Mouse (Mus musculus) ES-CJ7 (cell line): Measurements from ENCODE around the gene Prrxl1.

Source experiments
- DNase-seq: peaks from one replicate; pipeline ENCODE4 v3.0.0; 2011; ENCODE audit warnings: low read depth, low spot score

The Prrxl1 gene

DNA sequence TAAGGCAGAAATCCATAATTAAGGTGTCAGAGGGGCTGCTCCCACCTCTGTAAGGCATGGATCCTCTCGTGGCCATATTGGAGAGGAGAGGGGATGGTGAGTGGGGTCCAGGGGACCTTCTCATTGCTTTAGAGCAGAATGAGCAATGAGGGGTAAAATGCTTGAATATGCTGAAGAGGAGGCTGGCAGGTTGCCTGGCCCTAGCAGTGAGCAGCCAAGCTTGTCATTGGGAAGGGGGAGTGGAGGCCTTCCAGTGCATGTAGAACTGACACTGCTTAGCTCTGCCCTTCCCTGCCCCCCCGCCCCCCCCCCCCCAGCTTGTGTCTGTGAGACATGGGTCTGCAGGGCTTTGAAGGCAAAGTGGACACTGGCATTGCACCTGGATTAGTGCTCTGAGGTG lies 28.1 kb downstream of the Prrxl1 start:
- DNase-seq, result no peak

DNA sequence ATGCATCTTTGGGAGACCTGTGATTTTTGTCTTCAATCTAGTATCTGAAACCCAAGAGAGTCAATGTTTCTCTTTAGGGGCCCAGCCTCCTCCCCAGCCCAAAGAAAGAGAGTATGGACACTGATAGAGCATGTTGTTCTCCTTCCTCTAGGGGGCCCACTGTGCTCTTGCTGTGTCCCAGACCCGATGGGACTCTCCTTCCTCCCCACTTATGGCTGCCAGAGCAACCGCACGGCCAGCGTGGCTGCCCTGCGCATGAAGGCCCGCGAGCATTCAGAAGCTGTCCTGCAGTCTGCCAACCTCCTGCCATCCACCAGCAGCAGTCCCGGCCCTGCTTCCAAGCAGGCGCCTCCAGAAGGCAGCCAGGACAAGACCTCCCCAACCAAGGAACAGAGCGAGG lies 29.4 kb downstream of the Prrxl1 start:
- peak; percentile 51 for DNase-seq

- DNase-seq, result no peak
Measured at GRCm38 (mm10) chr14:32632908-32633600, 33.8 kb downstream of the Prrxl1 start.

- peak; percentile 14 for DNase-seq
Measured at GRCm38 (mm10) chr14:32634015-32634682, 34.9 kb downstream of the Prrxl1 start.

DNA sequence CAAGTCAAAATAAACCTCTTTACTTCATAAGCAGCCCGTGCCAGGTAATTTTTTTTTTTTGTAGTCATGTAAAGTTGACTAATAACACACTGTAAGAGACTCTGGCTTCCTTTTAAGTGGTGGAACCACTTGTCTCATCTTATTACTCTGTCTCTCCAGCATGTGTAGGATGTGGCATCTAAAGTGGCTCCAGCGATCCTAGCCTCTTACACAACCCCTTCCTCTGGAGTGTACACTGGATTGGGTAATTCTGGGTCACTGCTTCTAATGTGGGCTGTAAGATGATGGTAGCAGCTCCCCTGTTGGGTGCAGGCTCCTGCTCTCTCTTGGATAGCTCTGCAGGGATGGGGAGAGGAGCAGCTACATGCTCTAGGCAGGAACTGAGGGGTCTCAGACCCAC lies 39.3 kb downstream of the Prrxl1 start:
- DNase-seq, result no peak

DNA sequence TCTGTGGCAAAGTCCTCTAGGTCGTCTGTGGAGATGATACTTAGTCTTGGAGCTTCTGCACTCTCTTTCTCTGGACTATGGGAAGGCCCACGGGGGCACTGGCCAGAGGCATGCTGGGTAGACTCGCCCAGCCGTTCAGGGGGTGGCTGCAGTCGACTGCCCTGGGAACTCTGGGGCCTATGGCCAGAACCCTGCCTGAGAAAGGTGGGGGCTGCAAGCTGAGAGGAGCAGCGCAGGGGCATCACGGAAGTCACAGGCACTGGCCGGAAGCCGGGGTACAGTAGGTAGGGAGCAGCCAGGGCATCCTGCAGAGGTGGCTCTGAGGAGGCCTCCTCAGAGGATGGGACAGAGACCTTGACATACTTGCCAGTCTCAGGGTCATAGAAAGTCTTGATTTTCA lies 60.6 kb downstream of the Prrxl1 start:
- DNase-seq, result no peak

DNA sequence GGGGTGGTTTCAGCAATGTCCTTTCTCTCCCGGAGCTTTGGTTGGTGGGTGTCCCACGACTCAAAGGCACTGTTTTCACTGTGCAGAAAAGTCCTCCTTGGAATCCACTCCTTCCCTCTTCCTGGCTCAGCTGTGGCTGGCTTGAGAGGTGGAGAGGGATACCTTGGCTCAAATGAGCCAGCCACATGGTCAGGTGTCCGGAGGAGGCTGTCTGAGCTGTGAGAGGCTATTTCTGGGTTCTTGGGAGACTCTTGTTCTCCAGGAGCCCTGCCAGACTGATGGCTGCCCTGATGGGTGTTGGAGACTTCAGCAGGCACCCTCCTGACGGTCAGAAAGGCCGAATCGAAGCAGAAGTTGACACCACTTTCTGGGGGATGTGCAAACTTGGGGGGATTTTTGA lies 63.9 kb downstream of the Prrxl1 start:
- no peak for DNase-seq

- no peak for DNase-seq
Measured at GRCm38 (mm10) chr14:32673178-32673577, 74.0 kb downstream of the Prrxl1 start.

- DNase-seq, result no peak
Measured at GRCm38 (mm10) chr14:32678565-32678964, 79.4 kb downstream of the Prrxl1 start.

GRCm38 (mm10) chr14:32681603-32682002 lies 82.4 kb downstream of the Prrxl1 start:
- DNase-seq, result no peak

GRCm38 (mm10) chr14:32682536-32682935 lies 83.3 kb downstream of the Prrxl1 start:
- DNase-seq, result no peak

DNA sequence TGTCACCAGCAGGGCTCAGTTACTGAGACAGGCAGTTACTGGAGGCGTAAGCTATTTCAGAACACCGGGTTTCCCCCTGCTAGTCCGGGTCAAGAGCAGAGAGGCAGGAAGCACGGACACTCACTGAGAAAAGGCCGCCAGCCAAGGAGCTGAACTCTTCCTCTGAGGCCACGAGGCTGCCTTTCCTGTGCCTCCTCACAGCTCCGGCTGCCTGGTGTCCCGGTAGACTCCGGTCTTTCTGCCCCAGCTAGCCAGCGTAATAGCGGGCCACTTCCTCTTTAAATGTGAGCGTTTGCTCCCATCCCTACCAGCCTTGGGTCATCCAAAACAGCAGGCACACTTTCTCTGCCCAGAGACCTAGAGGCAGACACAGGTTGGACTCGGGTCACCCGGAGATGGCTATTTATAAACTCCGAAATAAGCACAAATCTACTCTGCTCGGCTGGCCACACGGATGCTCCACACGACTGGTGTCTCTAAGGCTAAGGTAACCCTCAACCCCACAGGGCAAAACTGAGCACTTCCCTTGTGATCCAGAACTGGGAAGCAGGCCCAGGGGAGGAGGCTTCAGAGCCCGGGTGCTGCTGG lies 84.1 kb downstream of the Prrxl1 start:
- DNase-seq, result no peak

- no peak for DNase-seq
Measured at GRCm38 (mm10) chr14:32683982-32684734, 85.0 kb downstream of the Prrxl1 start.

DNA sequence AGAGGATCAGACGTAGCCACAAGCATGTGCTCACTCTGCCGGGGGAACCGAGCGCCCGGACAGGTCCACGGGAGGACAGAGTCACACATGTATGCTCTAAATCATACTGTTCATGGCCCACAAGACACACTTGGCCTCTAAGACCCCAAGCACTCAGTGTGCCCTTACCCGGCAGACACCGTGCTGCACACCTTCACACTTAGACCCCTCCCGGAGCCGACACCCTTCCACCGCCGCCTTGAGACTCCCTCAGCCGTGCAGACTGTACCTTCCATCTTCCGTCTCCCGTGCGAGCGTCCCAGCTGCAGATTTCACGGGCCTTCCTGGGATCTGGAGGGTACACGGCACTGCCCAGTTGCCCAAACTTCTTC lies 85.5 kb downstream of the Prrxl1 start:
- DNase-seq, result no peak

- no peak for DNase-seq
Measured at GRCm38 (mm10) chr14:32685124-32685826, 86.1 kb downstream of the Prrxl1 start, which contains the start of gene 3425401B19Rik. 3425401B19Rik (minus strand) TSS chr14:32685293.

DNA sequence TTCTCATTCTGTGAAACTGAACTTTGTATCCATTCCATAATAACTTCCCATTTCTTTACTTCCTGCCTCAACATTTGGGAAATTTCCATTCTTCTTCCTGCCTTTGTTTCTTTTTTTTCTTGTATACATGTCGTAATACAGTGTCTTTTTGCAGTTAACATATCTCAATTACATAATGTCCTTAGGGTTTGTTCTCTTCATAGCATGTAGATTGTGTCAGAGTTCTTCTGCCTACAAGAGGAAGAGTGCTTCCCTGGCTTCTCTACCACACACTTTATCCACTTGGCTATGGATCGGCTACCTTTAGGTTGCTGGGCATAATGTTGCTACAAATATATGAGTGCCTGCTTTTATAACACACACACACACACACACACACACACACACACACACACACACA lies 96.7 kb downstream of the Prrxl1 start:
- no peak for DNase-seq

GRCm38 (mm10) chr14:32696344-32696743 lies 97.1 kb downstream of the Prrxl1 start:
- DNase-seq, result no peak

DNA sequence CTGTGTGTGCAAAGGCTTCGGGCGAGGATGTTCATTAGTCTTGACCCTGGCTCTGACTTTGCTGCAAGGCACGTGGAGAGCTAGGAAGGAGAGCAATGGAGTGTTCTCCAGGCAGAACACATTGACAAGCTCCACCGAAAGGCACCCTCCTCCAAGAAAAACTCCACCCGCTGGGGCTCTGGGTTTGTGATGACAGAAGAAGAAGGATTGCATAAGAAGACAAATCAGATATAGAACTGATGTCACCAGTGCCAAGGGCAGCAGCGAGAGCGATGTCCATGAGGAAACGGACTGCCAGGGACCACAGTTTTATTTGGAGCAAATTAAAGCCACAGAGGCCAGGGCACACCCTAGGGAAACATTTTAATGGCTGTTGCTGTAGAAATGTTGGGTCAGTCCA lies 98.6 kb downstream of the Prrxl1 start:
- DNase-seq, result no peak

- DNase-seq, result no peak
Measured at GRCm38 (mm10) chr14:32698556-32698955, 99.3 kb downstream of the Prrxl1 start.
